Mouse (Mus musculus) retina, embryonic 14.5 days (tissue): Measurements from ENCODE around the gene Tmem259.

Source experiments
- DNase-seq: peaks from one replicate; pipeline ENCODE4 v3.0.0-alpha.2; 2015; ENCODE audit warnings: low spot score

The Tmem259 gene

GRCm38 (mm10) chr10:79984195-79984816, at the start of gene Tmem259:
Gene Tmem259, minus strand, starts transcription at chr10:79984330.
- DNase-seq, result peak; percentile 89

- DNase-seq, result no peak
Measured at GRCm38 (mm10) chr10:80032799-80033480, 48.8 kb upstream of the Tmem259 start.

- no peak for DNase-seq
Measured at GRCm38 (mm10) chr10:80030736-80031135, 46.6 kb upstream of the Tmem259 start.

- no peak for DNase-seq
Measured at GRCm38 (mm10) chr10:80030191-80030590, 46.1 kb upstream of the Tmem259 start.

GRCm38 (mm10) chr10:80028521-80028846, 44.4 kb upstream of the Tmem259 start:
- DNase-seq, result no peak

GRCm38 (mm10) chr10:80027681-80028520, 43.8 kb upstream of the Tmem259 start:
- no peak for DNase-seq

- peak; percentile 46 for DNase-seq
Measured at GRCm38 (mm10) chr10:80025889-80026288, 41.8 kb upstream of the Tmem259 start.

GRCm38 (mm10) chr10:80025463-80025862, 41.3 kb upstream of the Tmem259 start:
- no peak for DNase-seq

GRCm38 (mm10) chr10:80025044-80025347, 40.9 kb upstream of the Tmem259 start:
- DNase-seq, result no peak

- no peak for DNase-seq
Measured at GRCm38 (mm10) chr10:80024229-80025043, 40.3 kb upstream of the Tmem259 start.

- no peak for DNase-seq
Measured at GRCm38 (mm10) chr10:80023758-80024157, 39.6 kb upstream of the Tmem259 start.

- DNase-seq, result no peak
Measured at GRCm38 (mm10) chr10:80022806-80023205, 38.7 kb upstream of the Tmem259 start.

GRCm38 (mm10) chr10:80022164-80022563, 38.0 kb upstream of the Tmem259 start:
- DNase-seq, result no peak

GRCm38 (mm10) chr10:80021320-80021641, 37.2 kb upstream of the Tmem259 start:
- no peak for DNase-seq

GRCm38 (mm10) chr10:80020603-80021319, 36.6 kb upstream of the Tmem259 start:
- no peak for DNase-seq

GRCm38 (mm10) chr10:80020191-80020590, 36.1 kb upstream of the Tmem259 start:
- no peak for DNase-seq

GRCm38 (mm10) chr10:80019471-80020131, 35.5 kb upstream of the Tmem259 start:
- peak; percentile 35 for DNase-seq

- DNase-seq, result no peak
Measured at GRCm38 (mm10) chr10:80018739-80019297, 34.7 kb upstream of the Tmem259 start.

GRCm38 (mm10) chr10:80017771-80018170, 33.6 kb upstream of the Tmem259 start:
- DNase-seq, result no peak

- DNase-seq, result no peak
Measured at GRCm38 (mm10) chr10:80017361-80017760, 33.2 kb upstream of the Tmem259 start.

- DNase-seq, result no peak
Measured at GRCm38 (mm10) chr10:80016931-80017330, 32.8 kb upstream of the Tmem259 start.
